Mouse (Mus musculus): ENCODE measurements around the gene Tiam1. TPM values are rescaled to one million over a fixed set of nuclear protein-coding genes. Genes with fewer than 3 reads are reported as not detected.
A peak's percentile ranks its signal among the peaks of the same experiment; 100 is the strongest.

The Tiam1 gene
- polyA plus RNA-seq, 1 experiment: 19.3 TPM

GRCm38 (mm10) chr16:89868502-89868901, 275.1 kb downstream of the Tiam1 start:
- TF ChIP-seq CTCF (IDR thresholded peaks at IDR 0.05; ENCODE audit: borderline replicate concordance, extremely low read depth, insufficient read depth, insufficient read length) (no peak), POLR2A (IDR thresholded peaks at IDR 0.05; ENCODE audit: borderline replicate concordance, extremely low read depth, insufficient read depth, insufficient read length, poor library complexity, severe bottlenecking) (no peak)
- no peak for DNase-seq (ENCODE audit: low read depth)

DNA sequence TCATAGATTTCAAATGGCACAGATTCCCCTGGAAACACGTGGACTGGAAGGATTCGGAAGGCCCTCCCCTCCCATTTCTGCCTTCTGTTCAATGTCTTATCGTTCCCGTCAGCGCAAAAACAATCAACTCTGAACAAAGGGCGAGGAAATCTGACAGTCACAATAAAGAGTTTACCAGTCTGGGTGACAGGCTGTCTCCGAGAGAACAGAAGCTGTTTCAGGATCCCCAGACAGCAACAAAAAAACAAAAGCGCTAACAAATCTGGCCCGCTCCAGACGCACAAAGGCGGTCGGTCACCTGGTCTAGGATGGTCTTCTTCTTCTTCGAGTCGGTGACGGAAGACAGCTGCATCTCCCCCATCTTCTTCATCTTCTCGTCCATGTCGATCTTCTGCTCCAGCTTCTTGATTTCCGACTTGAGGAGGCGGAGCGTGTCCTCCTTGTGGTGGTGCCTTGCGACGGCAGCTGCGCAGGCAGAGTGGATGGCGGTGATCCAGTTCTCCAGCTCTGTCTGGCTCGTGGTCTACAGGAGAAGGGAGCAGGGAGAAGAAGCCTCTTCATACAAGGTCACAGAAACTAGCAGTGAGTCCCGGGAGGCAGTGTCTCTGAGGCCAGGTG, 276.2 kb downstream of the Tiam1 start:
- no peak for TF ChIP-seq POLR2A (IDR thresholded peaks at IDR 0.05; ENCODE audit: borderline replicate concordance, extremely low read depth, insufficient read depth, insufficient read length, poor library complexity, severe bottlenecking)
- TF ChIP-seq CTCF (IDR thresholded peaks at IDR 0.05; ENCODE audit: borderline replicate concordance, extremely low read depth, insufficient read depth, insufficient read length): no peak; the same call in 1 of the 2 replicates
- DNase-seq (ENCODE audit: low read depth): peak; percentile 56

GRCm38 (mm10) chr16:89865136-89865535, 278.4 kb downstream of the Tiam1 start:
- DNase-seq (ENCODE audit: low read depth): no peak
- no peak for TF ChIP-seq POLR2A (IDR thresholded peaks at IDR 0.05; ENCODE audit: borderline replicate concordance, extremely low read depth, insufficient read depth, insufficient read length, poor library complexity, severe bottlenecking)
- TF ChIP-seq CTCF (IDR thresholded peaks at IDR 0.05; ENCODE audit: borderline replicate concordance, extremely low read depth, insufficient read depth, insufficient read length): no peak

DNA sequence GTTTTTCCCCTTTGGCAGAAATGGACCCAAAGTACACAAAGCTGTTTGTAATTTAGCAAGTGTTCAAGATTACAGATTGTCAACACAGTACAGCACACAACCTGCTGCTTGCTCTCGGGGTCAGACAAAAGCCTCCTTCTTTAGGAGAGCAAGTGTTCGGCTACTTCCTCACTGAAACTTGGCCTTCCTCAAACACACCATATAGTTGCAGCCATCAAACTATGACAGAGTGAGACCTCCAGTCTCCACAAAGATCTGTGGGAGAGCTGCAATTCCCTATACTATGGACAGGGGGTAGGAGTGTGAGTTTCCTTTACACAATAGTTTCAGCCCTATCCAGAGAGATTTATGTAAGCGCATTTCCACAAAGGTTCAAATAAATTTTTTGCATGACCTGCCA, 278.9 kb downstream of the Tiam1 start:
- TF ChIP-seq CTCF (IDR thresholded peaks at IDR 0.05; ENCODE audit: borderline replicate concordance, extremely low read depth, insufficient read depth, insufficient read length) (no peak), POLR2A (IDR thresholded peaks at IDR 0.05; ENCODE audit: borderline replicate concordance, extremely low read depth, insufficient read depth, insufficient read length, poor library complexity, severe bottlenecking) (no peak)
- no peak for DNase-seq (ENCODE audit: low read depth)

- TF ChIP-seq POLR2A (IDR thresholded peaks at IDR 0.05; ENCODE audit: borderline replicate concordance, extremely low read depth, insufficient read depth, insufficient read length, poor library complexity, severe bottlenecking) (no peak), CTCF (IDR thresholded peaks at IDR 0.05; ENCODE audit: borderline replicate concordance, extremely low read depth, insufficient read depth, insufficient read length) (no peak)
- peak; percentile 28 for DNase-seq (ENCODE audit: low read depth)
Observed at GRCm38 (mm10) chr16:89863264-89863663, 280.3 kb downstream of the Tiam1 start.

DNA sequence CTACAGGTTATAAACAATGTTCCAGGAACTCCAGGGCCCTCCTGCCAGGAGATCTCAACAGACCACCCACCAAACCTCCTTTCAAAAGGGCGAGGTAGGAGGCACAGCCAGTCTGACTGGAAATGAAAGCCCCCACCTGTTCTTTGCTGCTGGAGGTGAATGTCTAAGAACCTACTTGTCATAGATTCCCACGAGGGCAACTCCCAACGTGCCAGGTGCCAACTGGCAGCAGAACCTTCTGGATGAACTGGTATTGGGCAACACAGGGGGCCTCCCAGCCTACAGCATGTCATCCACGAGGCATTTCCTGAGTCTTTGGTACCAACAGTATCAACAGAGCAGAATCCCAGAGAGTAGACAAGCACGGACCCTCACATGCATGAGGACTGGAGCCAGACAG, 282.0 kb downstream of the Tiam1 start:
- TF ChIP-seq CTCF (IDR thresholded peaks at IDR 0.05; ENCODE audit: borderline replicate concordance, extremely low read depth, insufficient read depth, insufficient read length) (no peak), POLR2A (IDR thresholded peaks at IDR 0.05; ENCODE audit: borderline replicate concordance, extremely low read depth, insufficient read depth, insufficient read length, poor library complexity, severe bottlenecking) (no peak)
- DNase-seq (ENCODE audit: low read depth): no peak

DNA sequence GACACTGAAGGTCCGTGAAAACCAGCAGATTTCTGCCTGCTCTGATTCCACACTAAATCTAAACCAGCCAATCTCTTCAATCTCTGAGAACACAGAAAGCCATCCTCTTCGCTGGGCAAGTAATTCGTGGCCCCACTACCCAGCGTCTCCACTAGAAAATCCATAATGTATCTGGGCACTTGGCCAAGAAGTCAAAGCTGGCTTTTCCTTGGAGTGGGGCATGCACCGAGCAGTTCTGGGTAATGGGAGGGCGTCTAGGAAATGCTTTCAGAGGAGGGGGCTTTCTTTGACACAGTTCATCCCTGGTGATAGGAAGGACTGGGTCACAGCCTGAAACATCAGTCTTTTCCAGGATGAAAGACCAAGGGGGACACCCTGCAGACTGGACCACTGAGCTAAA, 282.9 kb downstream of the Tiam1 start:
- TF ChIP-seq POLR2A (IDR thresholded peaks at IDR 0.05; ENCODE audit: borderline replicate concordance, extremely low read depth, insufficient read depth, insufficient read length, poor library complexity, severe bottlenecking) (no peak), CTCF (IDR thresholded peaks at IDR 0.05; ENCODE audit: borderline replicate concordance, extremely low read depth, insufficient read depth, insufficient read length) (peak; percentile 1; the same call in 1 of the 2 replicates)
- DNase-seq (ENCODE audit: low read depth): peak; percentile 64

GRCm38 (mm10) chr16:89857666-89858065, 285.9 kb downstream of the Tiam1 start:
- DNase-seq (ENCODE audit: low read depth): no peak
- no peak for TF ChIP-seq POLR2A (IDR thresholded peaks at IDR 0.05; ENCODE audit: borderline replicate concordance, extremely low read depth, insufficient read depth, insufficient read length, poor library complexity, severe bottlenecking)
- TF ChIP-seq CTCF (IDR thresholded peaks at IDR 0.05; ENCODE audit: borderline replicate concordance, extremely low read depth, insufficient read depth, insufficient read length): no peak

GRCm38 (mm10) chr16:89854731-89855130, 288.8 kb downstream of the Tiam1 start:
- no peak for DNase-seq (ENCODE audit: low read depth)
- TF ChIP-seq CTCF (IDR thresholded peaks at IDR 0.05; ENCODE audit: borderline replicate concordance, extremely low read depth, insufficient read depth, insufficient read length) (no peak), POLR2A (IDR thresholded peaks at IDR 0.05; ENCODE audit: borderline replicate concordance, extremely low read depth, insufficient read depth, insufficient read length, poor library complexity, severe bottlenecking) (no peak)

DNA sequence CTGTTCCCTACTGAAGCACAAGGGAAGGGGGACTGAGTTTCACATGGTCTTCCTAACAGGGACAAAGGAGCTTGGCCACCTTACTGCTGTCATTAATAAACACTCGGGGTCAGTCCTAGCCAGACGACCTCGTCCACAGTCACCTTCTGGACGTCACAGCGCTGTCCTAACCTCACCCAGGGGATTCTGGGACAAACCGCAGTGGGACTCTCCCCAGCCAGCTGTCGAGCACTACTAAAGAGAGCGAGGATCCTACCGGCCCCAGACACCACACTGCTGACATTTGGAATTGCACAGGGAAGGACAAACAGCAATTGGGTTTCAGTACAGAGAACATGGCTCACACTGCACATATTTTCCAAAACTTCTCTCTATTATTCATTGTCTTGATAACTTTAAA, 292.2 kb downstream of the Tiam1 start:
- DNase-seq (ENCODE audit: low read depth): no peak

DNA sequence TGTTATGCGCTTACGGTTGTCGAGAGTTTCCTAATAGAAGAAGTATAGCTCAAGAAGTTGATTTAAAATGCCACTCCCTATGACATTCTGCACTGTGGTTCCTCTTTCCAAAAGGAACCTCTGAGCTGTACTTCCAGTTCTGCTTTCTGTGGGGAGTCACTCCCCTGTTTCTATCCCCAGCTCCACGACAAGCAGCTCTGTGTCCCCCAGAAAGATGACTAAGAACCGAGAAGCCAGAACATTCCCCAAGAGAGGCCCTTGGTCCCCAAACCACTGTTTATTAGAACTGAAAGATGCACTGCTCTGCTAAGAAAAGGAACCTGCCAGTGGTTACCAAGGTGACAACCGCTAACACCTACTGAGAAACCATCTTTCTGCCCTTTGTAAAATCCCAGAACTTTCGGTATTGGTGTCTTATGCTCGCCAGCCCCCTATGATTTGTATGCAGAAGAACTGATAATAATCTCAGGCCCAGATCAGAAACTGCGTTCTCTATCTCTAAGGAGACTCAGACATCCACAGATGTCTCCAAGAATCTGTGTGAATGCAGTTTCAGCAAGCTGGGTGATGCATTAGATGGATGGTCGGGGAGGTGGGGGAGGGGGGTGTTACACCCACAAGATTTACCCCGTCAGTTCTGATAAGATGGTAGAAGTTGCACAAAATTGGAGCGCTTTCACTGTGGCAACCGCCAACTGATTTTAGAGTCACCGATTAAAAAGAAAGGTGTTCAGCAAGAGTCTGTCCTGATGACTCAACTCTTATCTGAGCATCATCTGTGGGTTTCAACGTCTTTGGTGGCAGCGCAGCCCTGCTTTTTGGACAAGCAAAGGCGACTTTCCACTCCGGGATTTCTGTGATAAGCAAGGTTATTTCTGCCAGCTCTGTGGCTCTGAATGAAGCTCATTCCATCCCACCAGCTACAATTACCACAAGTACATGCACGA, 294.6 kb downstream of the Tiam1 start:
- DNase-seq (ENCODE audit: low read depth): no peak

More for the DNA sequence above, 292.2 kb downstream of the Tiam1 start:
- TF ChIP-seq POLR2A (IDR thresholded peaks at IDR 0.05; ENCODE audit: borderline replicate concordance, extremely low read depth, insufficient read depth, insufficient read length, poor library complexity, severe bottlenecking) (no peak), CTCF (IDR thresholded peaks at IDR 0.05; ENCODE audit: borderline replicate concordance, extremely low read depth, insufficient read depth, insufficient read length) (no peak)

More for the DNA sequence above, 294.6 kb downstream of the Tiam1 start:
- TF ChIP-seq CTCF (IDR thresholded peaks at IDR 0.05; ENCODE audit: borderline replicate concordance, extremely low read depth, insufficient read depth, insufficient read length) (no peak), POLR2A (IDR thresholded peaks at IDR 0.05; ENCODE audit: borderline replicate concordance, extremely low read depth, insufficient read depth, insufficient read length, poor library complexity, severe bottlenecking) (no peak)

All from brain, embryonic 14.5 days (tissue).